Mouse (Mus musculus): ENCODE results near the gene Mertk. TPM values are rescaled to one million over a fixed set of nuclear protein-coding genes. Genes with fewer than 3 reads are reported as not detected.
A peak's percentile ranks its signal among the peaks of the same experiment; 100 is the strongest.

Mertk gene
- polyA plus RNA-seq, 1 experiment from 2014 or later, result 4.9 TPM

DNA sequence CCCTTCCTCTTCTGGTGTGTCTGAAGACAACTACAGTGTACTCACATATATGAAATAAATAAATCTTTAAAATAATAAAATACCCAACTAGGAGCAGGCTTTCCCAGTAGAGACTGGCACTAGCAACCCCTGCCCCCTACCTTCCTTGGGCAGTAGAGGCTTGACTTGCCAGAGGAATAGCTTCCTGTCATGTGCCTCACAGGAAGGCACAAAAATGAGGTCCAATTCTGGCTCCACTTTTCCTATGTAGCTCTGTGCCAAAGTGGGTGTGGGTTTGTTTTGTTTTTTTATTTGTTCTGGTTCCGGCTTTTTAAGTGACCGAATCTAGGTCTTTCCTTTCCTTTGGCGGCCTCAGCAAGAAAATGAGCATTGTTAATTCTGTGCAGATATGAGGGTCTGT, 5.7 kb downstream of the Mertk start:
- H3K4me2 ChIP-seq (ENCODE audit: low read length), result no peak overlapping the region
- 0 out of 4 replicates have a peak overlapping the region, but pooled peaks of 1 of the 2 experiments have one; percentile 8 for H3K27ac ChIP-seq (replicated peaks in 1 of 2; ENCODE audit: control insufficient read depth in 1 of 2, insufficient read depth in 1 of 2, low read depth in 2 of 2, low read length in 2 of 2)
- no peak overlapping the region for H3K4me3 ChIP-seq (ENCODE audit: control insufficient read depth in 1 of 2, insufficient read depth in 1 of 2, low read depth in 1 of 2, low read length in 2 of 2)
- no peaks in the 10 kb centered on the region for H3K9me3 ChIP-seq (ENCODE audit: control insufficient read depth, low read length)
- WGBS, result 74% methylated on average over 3 of the region's 3 CpGs
- no peaks in the 10 kb centered on the region for H3K27me3 ChIP-seq (ENCODE audit: control insufficient read depth, insufficient read depth, low read length)
- no peaks in the 10 kb centered on the region; a peak in 2 of 4 replicates for H3K4me1 ChIP-seq (ENCODE audit: control insufficient read depth in 2 of 2, insufficient read depth in 2 of 2, low read length in 2 of 2)
- no peak for ATAC-seq (ENCODE audit: insufficient number of reproducible peaks, insufficient read depth, low FRiP score, low read depth)
- no peaks in the 10 kb centered on the region for H3K36me3 ChIP-seq (ENCODE audit: control insufficient read depth, insufficient read depth, low read length)
- H3K9ac ChIP-seq (ENCODE audit: low read length), result no peak overlapping the region

DNA sequence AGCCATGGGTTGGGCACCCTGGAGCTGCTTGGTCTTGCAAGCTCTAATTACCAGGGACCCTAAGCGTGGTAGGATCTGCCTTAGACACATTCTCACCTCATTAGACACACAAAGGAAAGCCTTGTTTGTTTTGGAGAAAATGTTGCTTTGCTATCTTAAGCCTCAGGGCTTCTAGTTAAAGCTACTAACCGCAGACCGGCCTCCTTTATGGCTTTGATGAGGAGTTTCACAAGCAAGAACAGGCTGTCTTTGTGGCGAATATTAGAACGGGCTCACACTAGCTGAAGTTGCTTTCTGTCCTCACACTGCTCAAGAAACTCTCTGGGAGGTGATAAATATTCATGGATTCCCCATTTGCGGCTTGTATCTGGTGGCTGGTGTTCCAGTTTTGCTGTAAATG, 10.5 kb downstream of the Mertk start:
- Histone ChIP-seq H3K4me1 (ENCODE audit: control insufficient read depth in 2 of 2, insufficient read depth in 2 of 2, low read length in 2 of 2) (peaks cover 2 to 10% of the 10 kb centered on the region in 2 experiments), H3K27ac (replicated peaks in 1 of 2; ENCODE audit: control insufficient read depth in 1 of 2, insufficient read depth in 1 of 2, low read depth in 2 of 2, low read length in 2 of 2) (no peak overlapping the region), H3K4me3 (ENCODE audit: control insufficient read depth in 1 of 2, insufficient read depth in 1 of 2, low read depth in 1 of 2, low read length in 2 of 2) (no peak overlapping the region), H3K36me3 (ENCODE audit: control insufficient read depth, insufficient read depth, low read length) (no peaks in the 10 kb centered on the region), H3K9me3 (ENCODE audit: control insufficient read depth, low read length) (no peaks in the 10 kb centered on the region), H3K4me2 (ENCODE audit: low read length) (no peak overlapping the region), H3K27me3 (ENCODE audit: control insufficient read depth, insufficient read depth, low read length) (no peaks in the 10 kb centered on the region), H3K9ac (ENCODE audit: low read length) (no peak overlapping the region)
- ATAC-seq (ENCODE audit: insufficient number of reproducible peaks, insufficient read depth, low FRiP score, low read depth), result no peak
- WGBS, result 43% methylated on average over 6 of the region's 6 CpGs

DNA sequence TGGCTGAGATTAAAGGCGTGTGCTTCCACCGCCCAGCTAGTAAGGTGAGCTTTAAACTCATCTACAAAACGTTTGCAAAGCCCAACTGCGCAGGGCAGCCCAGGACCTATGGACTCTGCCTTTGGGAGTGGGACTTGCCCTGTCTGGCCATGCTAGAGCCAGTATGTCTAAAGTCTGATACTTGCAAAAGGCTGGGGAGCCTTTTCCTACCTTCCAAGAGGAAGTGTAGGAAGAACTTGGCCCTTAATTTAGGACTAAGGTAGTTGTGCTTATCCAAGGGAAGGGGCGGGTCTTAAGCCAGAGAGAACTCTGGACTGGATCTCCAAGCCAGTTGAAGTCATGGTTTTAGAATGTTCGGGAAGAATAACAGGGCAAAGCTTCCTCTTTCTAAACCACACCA, 11.9 kb downstream of the Mertk start:
- Histone ChIP-seq H3K36me3 (ENCODE audit: control insufficient read depth, insufficient read depth, low read length) (no peaks in the 10 kb centered on the region), H3K9ac (ENCODE audit: low read length) (no peak overlapping the region), H3K4me3 (ENCODE audit: control insufficient read depth in 1 of 2, insufficient read depth in 1 of 2, low read depth in 1 of 2, low read length in 2 of 2) (no peak overlapping the region), H3K4me2 (ENCODE audit: low read length) (no peak overlapping the region), H3K27ac (replicated peaks in 1 of 2; ENCODE audit: control insufficient read depth in 1 of 2, insufficient read depth in 1 of 2, low read depth in 2 of 2, low read length in 2 of 2) (no peak overlapping the region), H3K27me3 (ENCODE audit: control insufficient read depth, insufficient read depth, low read length) (no peaks in the 10 kb centered on the region), H3K9me3 (ENCODE audit: control insufficient read depth, low read length) (no peaks in the 10 kb centered on the region), H3K4me1 (ENCODE audit: control insufficient read depth in 2 of 2, insufficient read depth in 2 of 2, low read length in 2 of 2) (peaks cover 5 to 20% of the 10 kb centered on the region in 2 experiments)
- no peak for ATAC-seq (ENCODE audit: insufficient number of reproducible peaks, insufficient read depth, low FRiP score, low read depth)
- 77% methylated on average over 6 of the region's 6 CpGs for WGBS

DNA sequence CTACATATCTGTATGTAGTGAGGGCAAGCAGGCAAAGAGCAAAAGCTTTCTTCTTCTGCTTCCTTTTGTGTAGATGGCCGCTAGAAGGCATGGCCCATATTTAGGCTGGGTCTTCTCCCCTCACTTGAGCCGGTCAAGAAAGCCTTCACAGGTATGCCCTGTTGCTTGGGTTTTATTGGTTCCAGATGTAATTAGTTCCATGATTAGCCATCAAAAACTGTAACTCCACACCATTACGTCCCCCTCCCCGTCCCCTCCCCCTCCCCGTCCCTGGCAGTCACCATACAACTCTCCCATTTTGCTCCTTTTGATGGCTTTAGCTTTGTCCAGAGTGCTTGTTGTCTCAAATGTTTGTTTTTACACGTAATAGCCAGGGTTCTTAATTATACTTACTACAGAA, 14.2 kb downstream of the Mertk start:
- Histone ChIP-seq H3K9me3 (ENCODE audit: control insufficient read depth, low read length) (no peaks in the 10 kb centered on the region), H3K4me1 (ENCODE audit: control insufficient read depth in 2 of 2, insufficient read depth in 2 of 2, low read length in 2 of 2) (peaks cover 10 to 25% of the 10 kb centered on the region in 2 experiments), H3K27me3 (ENCODE audit: control insufficient read depth, insufficient read depth, low read length) (no peaks in the 10 kb centered on the region), H3K27ac (replicated peaks in 1 of 2; ENCODE audit: control insufficient read depth in 1 of 2, insufficient read depth in 1 of 2, low read depth in 2 of 2, low read length in 2 of 2) (no peak overlapping the region), H3K36me3 (ENCODE audit: control insufficient read depth, insufficient read depth, low read length) (no peaks in the 10 kb centered on the region), H3K4me3 (ENCODE audit: control insufficient read depth in 1 of 2, insufficient read depth in 1 of 2, low read depth in 1 of 2, low read length in 2 of 2) (no peak overlapping the region), H3K4me2 (ENCODE audit: low read length) (no peak overlapping the region), H3K9ac (ENCODE audit: low read length) (no peak overlapping the region)
- 84% methylated on average over 6 of the region's 6 CpGs for WGBS
- ATAC-seq (ENCODE audit: insufficient number of reproducible peaks, insufficient read depth, low FRiP score, low read depth), result no peak

DNA sequence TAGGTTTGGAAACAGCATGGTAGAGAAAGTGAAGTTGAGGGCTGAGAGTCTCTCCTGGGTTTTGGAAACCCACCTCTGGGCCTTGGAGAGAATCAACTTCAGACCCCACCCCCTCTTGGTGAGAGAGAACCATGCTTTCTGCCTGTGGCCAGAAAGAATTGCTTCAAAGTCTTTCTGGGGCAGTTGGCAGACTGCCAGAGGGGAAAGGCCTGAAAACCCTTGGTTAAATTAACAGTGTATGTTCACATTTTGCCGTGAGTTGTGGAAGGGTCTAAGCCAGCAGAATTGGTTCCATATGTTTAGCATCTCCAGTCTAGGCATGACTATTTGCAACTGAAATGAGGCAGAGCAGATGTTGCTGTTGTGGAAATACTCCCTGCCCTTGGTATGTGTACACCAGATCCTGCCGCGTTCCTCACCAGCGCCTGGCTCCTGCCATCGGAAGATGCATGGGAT, 14.8 kb downstream of the Mertk start:
- no peak overlapping the region for H3K9ac ChIP-seq (ENCODE audit: low read length)
- 58% methylated on average over 5 of the region's 5 CpGs for WGBS
- H3K9me3 ChIP-seq (ENCODE audit: control insufficient read depth, low read length), result no peaks in the 10 kb centered on the region
- H3K4me2 ChIP-seq (ENCODE audit: low read length), result no peak overlapping the region
- H3K36me3 ChIP-seq (ENCODE audit: control insufficient read depth, insufficient read depth, low read length), result no peaks in the 10 kb centered on the region
- H3K27me3 ChIP-seq (ENCODE audit: control insufficient read depth, insufficient read depth, low read length), result no peaks in the 10 kb centered on the region
- H3K27ac ChIP-seq (replicated peaks in 1 of 2; ENCODE audit: control insufficient read depth in 1 of 2, insufficient read depth in 1 of 2, low read depth in 2 of 2, low read length in 2 of 2), result peak overlapping the region in 1 of 2 experiments; percentile 47; a peak in 2 of 4 replicates
- no peak overlapping the region for H3K4me3 ChIP-seq (ENCODE audit: control insufficient read depth in 1 of 2, insufficient read depth in 1 of 2, low read depth in 1 of 2, low read length in 2 of 2)
- ATAC-seq (ENCODE audit: insufficient number of reproducible peaks, insufficient read depth, low FRiP score, low read depth), result 0 out of 2 replicates have a peak, but pooled peaks have one; percentile 34
- peaks cover 10 to 25% of the 10 kb centered on the region in 2 experiments for H3K4me1 ChIP-seq (ENCODE audit: control insufficient read depth in 2 of 2, insufficient read depth in 2 of 2, low read length in 2 of 2)

DNA sequence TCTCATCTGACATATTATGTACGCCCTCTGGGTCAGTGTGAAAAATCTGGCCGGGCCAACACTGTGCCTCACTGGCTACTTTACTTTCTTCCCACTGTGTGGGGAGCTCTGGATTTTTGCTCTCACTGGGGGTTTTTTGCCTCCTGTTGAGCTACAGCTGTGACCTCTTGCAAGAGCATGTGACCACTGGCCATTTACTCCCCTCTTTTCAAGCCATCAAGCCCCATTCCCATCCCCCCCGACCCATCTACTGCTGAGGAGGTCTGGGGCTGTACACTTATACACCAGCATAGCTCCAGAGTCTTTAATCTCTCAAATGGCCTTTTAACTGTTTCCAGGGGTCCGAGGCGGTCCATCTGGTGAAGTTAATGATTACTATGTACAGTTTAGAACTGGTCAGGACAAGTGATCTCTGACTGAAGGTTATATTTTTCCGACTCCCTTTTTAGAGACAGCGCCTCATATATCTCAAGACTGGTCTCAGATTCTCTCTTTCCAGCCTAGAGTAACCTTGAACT, 16.0 kb downstream of the Mertk start:
- Histone ChIP-seq H3K27ac (replicated peaks in 1 of 2; ENCODE audit: control insufficient read depth in 1 of 2, insufficient read depth in 1 of 2, low read depth in 2 of 2, low read length in 2 of 2) (no peak overlapping the region), H3K27me3 (ENCODE audit: control insufficient read depth, insufficient read depth, low read length) (no peaks in the 10 kb centered on the region), H3K4me1 (ENCODE audit: control insufficient read depth in 2 of 2, insufficient read depth in 2 of 2, low read length in 2 of 2) (peaks cover 10 to 25% of the 10 kb centered on the region in 2 experiments), H3K9ac (ENCODE audit: low read length) (no peak overlapping the region), H3K4me3 (ENCODE audit: control insufficient read depth in 1 of 2, insufficient read depth in 1 of 2, low read depth in 1 of 2, low read length in 2 of 2) (no peak overlapping the region), H3K4me2 (ENCODE audit: low read length) (no peak overlapping the region), H3K36me3 (ENCODE audit: control insufficient read depth, insufficient read depth, low read length) (no peaks in the 10 kb centered on the region), H3K9me3 (ENCODE audit: control insufficient read depth, low read length) (no peaks in the 10 kb centered on the region)
- 83% methylated on average over 7 of the region's 7 CpGs for WGBS
- ATAC-seq (ENCODE audit: insufficient number of reproducible peaks, insufficient read depth, low FRiP score, low read depth), result no peak

DNA sequence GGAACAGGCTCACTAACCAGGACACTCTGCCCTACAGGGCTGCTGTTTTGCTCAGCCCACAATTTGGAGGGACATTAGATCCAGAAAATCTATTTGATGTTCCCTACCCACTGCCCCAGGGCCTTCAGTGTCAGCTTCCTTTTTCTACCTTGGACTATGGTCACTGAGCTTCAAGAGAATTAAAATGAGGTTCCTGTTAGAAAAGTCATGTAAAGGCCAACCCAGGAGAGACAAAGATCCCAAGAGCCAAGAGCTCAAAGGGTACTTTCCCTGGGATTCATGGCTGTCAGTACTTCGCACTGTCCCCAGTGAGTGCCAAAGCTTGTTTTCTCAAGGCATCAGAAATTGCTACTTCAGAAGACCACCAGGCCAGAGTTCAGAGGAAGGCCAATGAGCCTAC, 17.2 kb downstream of the Mertk start:
- Histone ChIP-seq H3K27ac (replicated peaks in 1 of 2; ENCODE audit: control insufficient read depth in 1 of 2, insufficient read depth in 1 of 2, low read depth in 2 of 2, low read length in 2 of 2) (no peak overlapping the region), H3K4me3 (ENCODE audit: control insufficient read depth in 1 of 2, insufficient read depth in 1 of 2, low read depth in 1 of 2, low read length in 2 of 2) (no peak overlapping the region), H3K36me3 (ENCODE audit: control insufficient read depth, insufficient read depth, low read length) (no peaks in the 10 kb centered on the region), H3K9me3 (ENCODE audit: control insufficient read depth, low read length) (peaks cover 2% of the 10 kb centered on the region; the same call in 1 of the 2 replicates), H3K4me1 (ENCODE audit: control insufficient read depth in 2 of 2, insufficient read depth in 2 of 2, low read length in 2 of 2) (peaks cover 10 to 25% of the 10 kb centered on the region in 2 experiments), H3K9ac (ENCODE audit: low read length) (no peak overlapping the region), H3K4me2 (ENCODE audit: low read length) (no peak overlapping the region), H3K27me3 (ENCODE audit: control insufficient read depth, insufficient read depth, low read length) (no peaks in the 10 kb centered on the region)
- WGBS, result 86% methylated on average over 1 of the region's 1 CpGs
- no peak for ATAC-seq (ENCODE audit: insufficient number of reproducible peaks, insufficient read depth, low FRiP score, low read depth)

DNA sequence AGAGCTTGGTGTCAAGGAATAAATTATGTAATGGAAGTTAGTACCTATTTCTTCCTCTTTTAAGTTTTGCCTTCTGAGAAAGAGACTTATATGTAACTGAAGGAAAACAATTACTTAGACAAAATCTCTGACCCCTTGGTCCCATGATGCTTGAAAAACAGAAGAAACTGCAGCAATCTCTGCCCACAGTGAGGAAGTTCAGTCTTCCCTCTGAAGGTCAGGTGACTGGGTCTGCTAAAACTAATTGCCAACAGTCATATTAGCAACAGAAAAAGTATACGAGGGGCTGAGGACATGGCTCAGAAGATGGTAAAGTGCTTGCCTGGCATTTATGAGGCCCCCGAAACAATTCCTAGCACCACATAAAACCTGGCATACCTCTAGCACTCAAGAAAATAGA, 20.6 kb downstream of the Mertk start:
- 95% methylated on average over 2 of the region's 2 CpGs for WGBS
- Histone ChIP-seq H3K4me1 (ENCODE audit: control insufficient read depth in 2 of 2, insufficient read depth in 2 of 2, low read length in 2 of 2) (peaks cover 7 to 14% of the 10 kb centered on the region in 2 experiments), H3K9me3 (ENCODE audit: control insufficient read depth, low read length) (peaks cover 6% of the 10 kb centered on the region; the same call in 1 of the 2 replicates), H3K4me2 (ENCODE audit: low read length) (no peak overlapping the region), H3K36me3 (ENCODE audit: control insufficient read depth, insufficient read depth, low read length) (no peaks in the 10 kb centered on the region), H3K4me3 (ENCODE audit: control insufficient read depth in 1 of 2, insufficient read depth in 1 of 2, low read depth in 1 of 2, low read length in 2 of 2) (no peak overlapping the region), H3K9ac (ENCODE audit: low read length) (no peak overlapping the region), H3K27me3 (ENCODE audit: control insufficient read depth, insufficient read depth, low read length) (no peaks in the 10 kb centered on the region), H3K27ac (replicated peaks in 1 of 2; ENCODE audit: control insufficient read depth in 1 of 2, insufficient read depth in 1 of 2, low read depth in 2 of 2, low read length in 2 of 2) (no peak overlapping the region)
- ATAC-seq (ENCODE audit: insufficient number of reproducible peaks, insufficient read depth, low FRiP score, low read depth), result no peak

Measured in heart, embryonic 14.5 days (tissue).